Mouse (Mus musculus) kidney, embryonic 14.5 days (tissue): ENCODE data around the gene Hcrtr1. TPM values are rescaled to one million over a fixed set of nuclear protein-coding genes. Genes with fewer than 3 reads are reported as not detected.

Source experiments
- ATAC-seq: fragments of 200-750 bp; cut with Nextera tagmentation; 2 replicates; pipeline ENCODE4 v1.8.0; 2017; ENCODE audit warnings: moderate number of reproducible peaks, mild to moderate bottlenecking, moderate TSS enrichment, moderate library complexity; ENCODE audit not compliant: low FRiP score, low TSS enrichment
- H3K27ac ChIP-seq: fragments of 300-500 bp; sonication (generic); 2 replicates; pipeline ENCODE4 v1.5.1; 2014; ENCODE audit warnings: low read depth, mild to moderate bottlenecking, low read length, moderate library complexity, mixed read lengths
- H3K27me3 ChIP-seq: fragments of 300-500 bp; sonication (generic); 2 replicates; pipeline ENCODE4 v1.6.1; 2014; ENCODE audit warnings: mild to moderate bottlenecking, low read length; ENCODE audit not compliant: control insufficient read depth, insufficient read depth
- H3K36me3 ChIP-seq: fragments of 300-500 bp; sonication (generic); 2 replicates; pipeline ENCODE4 v1.6.1; 2014; ENCODE audit warnings: low read length, mixed read lengths; ENCODE audit not compliant: control insufficient read depth, insufficient read depth
- H3K4me1 ChIP-seq: fragments of 300-500 bp; sonication (generic); 2 replicates; pipeline ENCODE4 v1.6.1; 2014; ENCODE audit warnings: low read length, mixed read lengths; ENCODE audit not compliant: control insufficient read depth, insufficient read depth
- H3K4me2 ChIP-seq: fragments of 300-500 bp; sonication (generic); replicated peaks from 2 replicates; pipeline ENCODE4 v1.6.1; 2014; ENCODE audit warnings: low read depth, mild to moderate bottlenecking, low read length
- H3K4me3 ChIP-seq: fragments of 300-500 bp; sonication (generic); 2 replicates; pipeline ENCODE4 v1.5.1; 2014; ENCODE audit warnings: mild to moderate bottlenecking, low read length
- H3K9ac ChIP-seq: fragments of 300-500 bp; sonication (generic); 2 replicates; pipeline ENCODE4 v1.6.1; 2014; ENCODE audit warnings: low read depth, mild to moderate bottlenecking, low read length, moderate library complexity
- H3K9me3 ChIP-seq: fragments of 300-500 bp; sonication (generic); 2 replicates; pipeline ENCODE4 v1.6.1; 2016; ENCODE audit warnings: low read length; ENCODE audit not compliant: control insufficient read depth
- WGBS: fragments of 180-500 bp; shearing (Covaris S2); extraction: QIAGEN DNeasy Blood & Tissue Kit; methylation state at CpG from one replicate; pipeline ENCODE4 v1.1.7; 2014; 5-methylcytosine and 5-hydroxymethylcytosine counted together
- polyA plus RNA-seq: library from polyadenylated mRNA; unstranded; fragments of >200 nt; fragmentation: Nextera tagmentation; extraction: Ambion mirVana; gene quantifications from 2 replicates; pipeline ENCODE4 v1.2.1, GENCODE M21; 2014

The Hcrtr1 gene
- polyA plus RNA-seq, 1 experiment from 2014 or later: not detected

- Histone ChIP-seq H3K4me2 (no peak overlapping the region), H3K27ac (no peak overlapping the region), H3K9me3 (no peaks in the 10 kb centered on the region), H3K27me3 (peaks cover 3% of the 10 kb centered on the region; the same call in 1 of the 2 replicates), H3K36me3 (no peaks in the 10 kb centered on the region), H3K9ac (no peak overlapping the region), H3K4me3 (no peak overlapping the region), H3K4me1 (peaks cover 8% of the 10 kb centered on the region; the same call in 1 of the 2 replicates)
- ATAC-seq: no peak
- 76% methylated on average over 19 of the region's 19 CpGs for WGBS
These were observed 57.6 kb downstream of the Hcrtr1 start for GRCm38 (mm10) chr4:130081345-130082190.

Other genes with a start within 250 kb of the Hcrtr1 start
- gene Spocd1, start 210.1 kb downstream of the Hcrtr1 start, polyA plus RNA-seq: not detected in 2 replicates
- gene Adgrb2, start 154.5 kb downstream of the Hcrtr1 start, polyA plus RNA-seq: 2.6 and 3.3 TPM in 2 replicates
- gene Col16a1, start 91.5 kb downstream of the Hcrtr1 start, polyA plus RNA-seq: 27.6 and 28.1 TPM in 2 replicates
- gene Pef1, start 36.8 kb downstream of the Hcrtr1 start, polyA plus RNA-seq: 77.3 and 85.9 TPM in 2 replicates
- 20.9 and 26.1 TPM in 2 replicates for gene Tinagl1, start 35.8 kb upstream of the Hcrtr1 start, polyA plus RNA-seq
- not detected in 2 replicates for gene Gm853, start 83.0 kb upstream of the Hcrtr1 start, polyA plus RNA-seq
- 42.7 and 44.9 TPM in 2 replicates for gene Serinc2, start 139.8 kb upstream of the Hcrtr1 start, polyA plus RNA-seq
- 15.7 and 16.0 TPM in 2 replicates for gene Fabp3, start 169.2 kb upstream of the Hcrtr1 start, polyA plus RNA-seq
- not detected in 2 replicates for gene Gm10570, start 169.3 kb upstream of the Hcrtr1 start, polyA plus RNA-seq
- gene Zcchc17, start 220.6 kb upstream of the Hcrtr1 start, polyA plus RNA-seq: 74.2 and 90.7 TPM in 2 replicates
- 186 and 189 TPM in 2 replicates for gene Snrnp40, start 220.8 kb upstream of the Hcrtr1 start, polyA plus RNA-seq